Mouse (Mus musculus): ENCODE results near the gene Ifih1. TPM values are rescaled to one million over a fixed set of nuclear protein-coding genes. Genes with fewer than 3 reads are reported as not detected.

Gene Ifih1
- polyA plus RNA-seq, 1 experiment, result 0.08 TPM

DNA sequence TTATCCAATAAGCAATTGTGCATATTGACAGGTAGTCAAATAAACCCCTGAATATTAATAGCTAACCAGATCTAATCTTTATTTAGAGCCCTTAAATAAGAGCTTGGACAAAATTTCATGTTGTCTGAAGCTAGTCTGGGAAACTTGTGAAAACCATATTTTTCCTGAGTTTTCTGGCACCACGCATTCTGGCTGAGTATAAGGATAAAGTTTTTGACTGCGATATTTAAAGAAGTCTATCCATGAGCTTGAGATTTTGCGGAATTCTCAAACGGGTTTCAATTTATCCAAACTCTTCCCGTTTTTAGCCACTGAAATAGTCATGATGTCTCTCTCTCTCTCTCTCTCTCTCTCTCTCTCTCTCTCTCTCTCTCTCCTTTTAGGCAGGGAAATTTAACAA, 98.0 kb downstream of the Ifih1 start:
- Histone ChIP-seq H3K9me3 (ENCODE audit: control insufficient read depth, low read length) (no peaks in the 10 kb centered on the region), H3K4me1 (ENCODE audit: control insufficient read depth) (no peaks in the 10 kb centered on the region), H3K36me3 (ENCODE audit: control insufficient read depth) (no peaks in the 10 kb centered on the region), H3K27me3 (ENCODE audit: control insufficient read depth) (no peaks in the 10 kb centered on the region), H3K4me3 (replicated peaks) (no peak overlapping the region)
- TF ChIP-seq GATA1 (IDR thresholded peaks at IDR 0.05; ENCODE audit: low read length) (no peak), TAL1 (IDR thresholded peaks at IDR 0.05; ENCODE audit: low read length) (no peak)

Other genes starting within 250 kb of the Ifih1 start
- gene Dpp4, start 234.0 kb downstream of the Ifih1 start, polyA plus RNA-seq (2012), result not detected in 2 replicates
- gene Gcg, start 162.6 kb downstream of the Ifih1 start, polyA plus RNA-seq (2012), result not detected in 2 replicates
- not detected in 2 replicates for gene Fap, start 72.2 kb downstream of the Ifih1 start, polyA plus RNA-seq (2012)
- gene Gca, start 18.0 kb upstream of the Ifih1 start, polyA plus RNA-seq (2012), result not detected in 2 replicates

Data from erythroblast, embryonic 14.5 days (primary cell).